Mouse (Mus musculus): Measurements from ENCODE around the gene Epb41l4b. TPM values are rescaled to one million over a fixed set of nuclear protein-coding genes. Genes with fewer than 3 reads are reported as not detected.

Gene Epb41l4b
- polyA plus RNA-seq, 1 experiment from 2014 or later: 2.0 TPM

GRCm38 (mm10) chr4:57066936-57067335 lies 76.3 kb downstream of the Epb41l4b start:
- H3K9ac ChIP-seq (replicated peaks; ENCODE audit: low read length): no peak overlapping the region
- no peak overlapping the region for H3K4me2 ChIP-seq (ENCODE audit: low read depth, low read length)
- no peaks in the 10 kb centered on the region for H3K4me1 ChIP-seq (ENCODE audit: control insufficient read depth, insufficient read depth, low read length)
- DNase-seq (ENCODE audit: low spot score) (no peak), ATAC-seq (replicated peaks; ENCODE audit: insufficient number of reproducible peaks, low FRiP score, low TSS enrichment, low read depth) (no peak)
- no peak overlapping the region for H3K27ac ChIP-seq (replicated peaks; ENCODE audit: low read depth, low read length)
- H3K4me3 ChIP-seq (ENCODE audit: low read depth, low read length): no peak overlapping the region
- H3K27me3 ChIP-seq (ENCODE audit: control insufficient read depth, insufficient read depth, low read length): no peaks in the 10 kb centered on the region
- WGBS: 88% methylated on average over 2 of the region's 2 CpGs
- no peaks in the 10 kb centered on the region for H3K36me3 ChIP-seq (replicated peaks; ENCODE audit: control insufficient read depth, insufficient read depth, low read depth, low read length)
- no peaks in the 10 kb centered on the region for H3K9me3 ChIP-seq (replicated peaks; ENCODE audit: control insufficient read depth, low read length)

DNA sequence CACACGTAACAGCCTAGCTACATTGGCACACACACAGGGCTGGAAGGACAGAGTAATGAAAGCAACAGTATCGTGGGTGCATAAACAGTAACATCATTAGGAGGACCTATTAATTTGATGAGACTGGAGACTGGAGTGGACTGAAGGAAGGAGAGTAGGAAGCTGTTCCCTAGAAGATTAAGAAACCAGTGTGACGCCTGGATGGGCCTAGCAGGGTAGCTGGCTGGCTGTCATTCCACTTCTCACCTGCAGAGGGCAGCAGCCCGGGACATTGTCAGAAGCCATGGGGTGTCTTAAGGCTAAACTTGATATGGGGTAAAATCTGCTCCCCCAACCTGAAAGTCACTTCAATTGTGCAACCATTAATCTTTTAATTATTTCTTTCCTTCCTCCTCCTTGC lies 78.0 kb downstream of the Epb41l4b start:
- H3K4me1 ChIP-seq (ENCODE audit: control insufficient read depth, insufficient read depth, low read length): no peaks in the 10 kb centered on the region
- H3K9ac ChIP-seq (replicated peaks; ENCODE audit: low read length): no peak overlapping the region
- peak; percentile 81 for DNase-seq (ENCODE audit: low spot score)
- H3K27ac ChIP-seq (replicated peaks; ENCODE audit: low read depth, low read length): no peak overlapping the region
- H3K36me3 ChIP-seq (replicated peaks; ENCODE audit: control insufficient read depth, insufficient read depth, low read depth, low read length): no peaks in the 10 kb centered on the region
- WGBS: 24% methylated on average over 4 of the region's 4 CpGs
- no peak overlapping the region for H3K4me2 ChIP-seq (ENCODE audit: low read depth, low read length)
- ATAC-seq (replicated peaks; ENCODE audit: insufficient number of reproducible peaks, low FRiP score, low TSS enrichment, low read depth): 0 out of 2 replicates have a peak, but pooled peaks have one; percentile 2
- no peak overlapping the region for H3K4me3 ChIP-seq (ENCODE audit: low read depth, low read length)
- H3K27me3 ChIP-seq (ENCODE audit: control insufficient read depth, insufficient read depth, low read length): no peaks in the 10 kb centered on the region
- no peaks in the 10 kb centered on the region for H3K9me3 ChIP-seq (replicated peaks; ENCODE audit: control insufficient read depth, low read length)

DNA sequence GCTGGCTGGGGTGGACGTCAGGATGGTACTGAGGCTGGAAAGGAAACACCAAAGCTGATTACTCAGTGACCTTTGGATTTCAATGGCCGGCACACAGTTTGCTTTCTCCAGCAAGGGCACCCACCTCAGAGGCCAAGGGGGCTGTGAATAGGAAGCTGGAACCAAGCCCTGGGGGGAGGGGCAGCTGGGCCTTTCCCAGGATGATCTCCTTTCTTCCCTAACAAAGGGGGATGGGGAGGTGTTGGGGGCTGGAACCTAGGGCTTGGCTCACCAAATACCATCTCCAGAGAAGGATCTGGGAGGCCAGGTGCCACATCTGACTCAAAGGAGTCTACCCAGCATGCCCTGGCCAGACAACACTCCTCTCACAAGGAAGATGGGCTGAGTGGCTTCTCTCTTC lies 78.4 kb downstream of the Epb41l4b start:
- Histone ChIP-seq H3K36me3 (replicated peaks; ENCODE audit: control insufficient read depth, insufficient read depth, low read depth, low read length) (no peaks in the 10 kb centered on the region), H3K4me1 (ENCODE audit: control insufficient read depth, insufficient read depth, low read length) (no peaks in the 10 kb centered on the region), H3K9me3 (replicated peaks; ENCODE audit: control insufficient read depth, low read length) (no peaks in the 10 kb centered on the region), H3K4me2 (ENCODE audit: low read depth, low read length) (no peak overlapping the region), H3K27me3 (ENCODE audit: control insufficient read depth, insufficient read depth, low read length) (no peaks in the 10 kb centered on the region), H3K27ac (replicated peaks; ENCODE audit: low read depth, low read length) (no peak overlapping the region), H3K9ac (replicated peaks; ENCODE audit: low read length) (no peak overlapping the region), H3K4me3 (ENCODE audit: low read depth, low read length) (no peak overlapping the region)
- DNase-seq (ENCODE audit: low spot score) (no peak), ATAC-seq (replicated peaks; ENCODE audit: insufficient number of reproducible peaks, low FRiP score, low TSS enrichment, low read depth) (peak; percentile 54; the same call in 1 of the 2 replicates)
- 5% methylated on average over 2 of the region's 2 CpGs for WGBS

GRCm38 (mm10) chr4:57060319-57060831 lies 82.9 kb downstream of the Epb41l4b start:
- Histone ChIP-seq H3K4me1 (ENCODE audit: control insufficient read depth, insufficient read depth, low read length) (no peaks in the 10 kb centered on the region), H3K27me3 (ENCODE audit: control insufficient read depth, insufficient read depth, low read length) (no peaks in the 10 kb centered on the region)

DNA sequence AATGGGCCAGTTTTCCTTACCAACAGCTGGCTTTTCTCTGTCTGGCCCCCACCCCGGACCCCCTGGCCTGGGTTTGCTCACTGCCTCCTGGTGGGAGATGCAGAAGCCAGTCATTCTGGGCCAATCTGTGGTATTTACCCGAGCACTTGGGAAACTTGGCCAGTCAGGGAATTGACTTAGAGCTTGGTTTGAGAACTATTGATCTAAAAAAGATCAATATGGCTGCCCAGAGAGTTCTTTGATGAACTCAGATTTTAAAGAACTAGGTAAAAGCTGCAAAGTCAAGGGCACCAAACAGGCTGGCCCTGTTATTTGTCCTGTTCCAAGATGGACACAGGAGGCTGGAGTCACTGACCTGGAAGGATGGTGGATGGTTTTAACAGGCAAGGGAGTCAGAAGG lies 84.6 kb downstream of the Epb41l4b start:
- 78% methylated on average over 2 of the region's 2 CpGs for WGBS
- Histone ChIP-seq H3K27me3 (ENCODE audit: control insufficient read depth, insufficient read depth, low read length) (no peaks in the 10 kb centered on the region), H3K9me3 (replicated peaks; ENCODE audit: control insufficient read depth, low read length) (no peaks in the 10 kb centered on the region), H3K4me3 (ENCODE audit: low read depth, low read length) (no peak overlapping the region), H3K9ac (replicated peaks; ENCODE audit: low read length) (no peak overlapping the region), H3K4me2 (ENCODE audit: low read depth, low read length) (no peak overlapping the region), H3K4me1 (ENCODE audit: control insufficient read depth, insufficient read depth, low read length) (no peaks in the 10 kb centered on the region), H3K27ac (replicated peaks; ENCODE audit: low read depth, low read length) (no peak overlapping the region), H3K36me3 (replicated peaks; ENCODE audit: control insufficient read depth, insufficient read depth, low read depth, low read length) (no peaks in the 10 kb centered on the region)
- DNase-seq (ENCODE audit: low spot score): no peak
- ATAC-seq (replicated peaks; ENCODE audit: insufficient number of reproducible peaks, low FRiP score, low TSS enrichment, low read depth): no peak

More at GRCm38 (mm10) chr4:57060319-57060831, 82.9 kb downstream of the Epb41l4b start:
- H3K27ac ChIP-seq (replicated peaks; ENCODE audit: low read depth, low read length): no peak overlapping the region
- WGBS: 81% methylated on average over 15 of the region's 15 CpGs
- H3K36me3 ChIP-seq (replicated peaks; ENCODE audit: control insufficient read depth, insufficient read depth, low read depth, low read length): no peaks in the 10 kb centered on the region
- ATAC-seq (replicated peaks; ENCODE audit: insufficient number of reproducible peaks, low FRiP score, low TSS enrichment, low read depth) (no peak), DNase-seq (ENCODE audit: low spot score) (no peak)
- H3K4me3 ChIP-seq (ENCODE audit: low read depth, low read length): no peak overlapping the region
- no peak overlapping the region for H3K4me2 ChIP-seq (ENCODE audit: low read depth, low read length)
- no peak overlapping the region for H3K9ac ChIP-seq (replicated peaks; ENCODE audit: low read length)
- no peaks in the 10 kb centered on the region for H3K9me3 ChIP-seq (replicated peaks; ENCODE audit: control insufficient read depth, low read length)

DNA sequence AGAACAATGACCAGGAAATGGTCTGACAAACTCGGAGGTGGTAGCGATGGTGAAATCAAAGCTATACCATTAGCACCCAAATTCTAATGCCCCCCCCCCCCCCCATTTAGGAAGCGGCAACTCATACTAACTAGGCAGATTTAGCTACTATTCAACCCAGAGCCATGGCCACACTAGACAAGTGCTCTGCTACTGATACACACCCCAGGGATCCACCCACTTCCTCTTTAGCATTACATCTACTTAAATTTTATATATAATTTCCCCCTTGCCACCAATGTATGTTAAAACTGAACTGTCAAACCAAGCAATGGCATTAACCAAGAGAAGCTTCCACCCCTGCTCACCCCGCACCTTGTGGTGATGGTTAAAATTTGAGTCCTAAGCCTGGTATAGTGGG lies 85.6 kb downstream of the Epb41l4b start:
- Histone ChIP-seq H3K4me1 (ENCODE audit: control insufficient read depth, insufficient read depth, low read length) (no peaks in the 10 kb centered on the region), H3K9ac (replicated peaks; ENCODE audit: low read length) (no peak overlapping the region), H3K27me3 (ENCODE audit: control insufficient read depth, insufficient read depth, low read length) (no peaks in the 10 kb centered on the region), H3K36me3 (replicated peaks; ENCODE audit: control insufficient read depth, insufficient read depth, low read depth, low read length) (no peaks in the 10 kb centered on the region), H3K4me2 (ENCODE audit: low read depth, low read length) (no peak overlapping the region), H3K4me3 (ENCODE audit: low read depth, low read length) (no peak overlapping the region), H3K9me3 (replicated peaks; ENCODE audit: control insufficient read depth, low read length) (no peaks in the 10 kb centered on the region), H3K27ac (replicated peaks; ENCODE audit: low read depth, low read length) (no peak overlapping the region)
- WGBS: 92% methylated on average over 4 of the region's 4 CpGs
- DNase-seq (ENCODE audit: low spot score) (no peak), ATAC-seq (replicated peaks; ENCODE audit: insufficient number of reproducible peaks, low FRiP score, low TSS enrichment, low read depth) (no peak)

- H3K36me3 ChIP-seq (replicated peaks; ENCODE audit: control insufficient read depth, insufficient read depth, low read depth, low read length): no peaks in the 10 kb centered on the region
- H3K9ac ChIP-seq (replicated peaks; ENCODE audit: low read length): no peak overlapping the region
- WGBS: 63% methylated on average over 7 of the region's 7 CpGs
- H3K9me3 ChIP-seq (replicated peaks; ENCODE audit: control insufficient read depth, low read length): no peaks in the 10 kb centered on the region
- no peak overlapping the region for H3K4me2 ChIP-seq (ENCODE audit: low read depth, low read length)
- no peaks in the 10 kb centered on the region for H3K27me3 ChIP-seq (ENCODE audit: control insufficient read depth, insufficient read depth, low read length)
- no peak overlapping the region for H3K27ac ChIP-seq (replicated peaks; ENCODE audit: low read depth, low read length)
- no peaks in the 10 kb centered on the region for H3K4me1 ChIP-seq (ENCODE audit: control insufficient read depth, insufficient read depth, low read length)
- ATAC-seq (replicated peaks; ENCODE audit: insufficient number of reproducible peaks, low FRiP score, low TSS enrichment, low read depth): no peak
- H3K4me3 ChIP-seq (ENCODE audit: low read depth, low read length): no peak overlapping the region
- DNase-seq (ENCODE audit: low spot score): no peak
These were observed 87.6 kb downstream of the Epb41l4b start for GRCm38 (mm10) chr4:57055635-57056034.

- no peak overlapping the region for H3K4me2 ChIP-seq (ENCODE audit: low read depth, low read length)
- no peaks in the 10 kb centered on the region for H3K9me3 ChIP-seq (replicated peaks; ENCODE audit: control insufficient read depth, low read length)
- no peak for ATAC-seq (replicated peaks; ENCODE audit: insufficient number of reproducible peaks, low FRiP score, low TSS enrichment, low read depth)
- H3K27ac ChIP-seq (replicated peaks; ENCODE audit: low read depth, low read length): no peak overlapping the region
- H3K27me3 ChIP-seq (ENCODE audit: control insufficient read depth, insufficient read depth, low read length): no peaks in the 10 kb centered on the region
- no peak for DNase-seq (ENCODE audit: low spot score)
- WGBS: 60% methylated on average over 5 of the region's 5 CpGs
- no peaks in the 10 kb centered on the region for H3K4me1 ChIP-seq (ENCODE audit: control insufficient read depth, insufficient read depth, low read length)
- no peaks in the 10 kb centered on the region for H3K36me3 ChIP-seq (replicated peaks; ENCODE audit: control insufficient read depth, insufficient read depth, low read depth, low read length)
- H3K4me3 ChIP-seq (ENCODE audit: low read depth, low read length): no peak overlapping the region
- no peak overlapping the region for H3K9ac ChIP-seq (replicated peaks; ENCODE audit: low read length)
These were observed 93.8 kb downstream of the Epb41l4b start for GRCm38 (mm10) chr4:57049281-57049921.

Measured in embryonic facial prominence, embryonic 11.5 days (tissue).